9 mouse cellular contexts compared by ENCODE assay signal in the genomic region with DNA sequence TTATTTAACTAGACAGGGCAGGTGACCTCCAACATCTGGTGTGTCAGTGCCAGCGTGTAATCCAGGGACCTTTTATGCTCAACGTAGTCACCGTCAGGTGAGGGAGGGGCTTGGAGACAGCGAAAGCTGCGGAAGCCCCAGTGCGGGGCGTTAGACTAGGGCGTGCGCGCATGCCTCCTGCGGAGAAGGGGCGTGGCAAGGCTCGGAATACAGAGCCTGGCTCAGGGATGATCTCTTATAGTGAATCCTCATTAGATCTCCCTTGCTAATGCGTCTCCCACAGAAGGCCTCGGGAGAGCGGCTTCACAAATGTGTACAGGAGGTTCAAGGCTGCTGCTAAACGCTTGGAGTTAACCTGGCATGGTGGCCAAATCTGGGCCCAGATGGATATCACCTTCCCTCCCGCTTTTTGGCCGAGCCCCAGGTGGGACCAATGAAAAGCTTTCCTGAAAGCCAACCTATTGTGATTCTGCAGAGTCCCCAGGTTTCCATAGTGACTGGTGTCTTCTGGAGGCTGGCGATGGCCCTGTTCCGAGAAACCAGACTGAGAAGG. TPM values are rescaled to one million over a fixed set of nuclear protein-coding genes. Genes with fewer than 3 reads are reported as not detected.
DNase-seq lines count a peak whose midpoint lies in the region; ATAC-seq and TF ChIP-seq lines count a peak whose summit lies in the region.
"Had no signal": no experiment of that assay in that cellular context is flagged by ENCODE, and none has a peak within 500 bp of the region (broad histone marks: within the 10 kb centered on the region; RNA-seq: fewer than 3 reads in every experiment).

No protein-coding gene starts in this region.

- H3K4me1 ChIP-seq in lung, embryonic 14.5 days (ENCODE audit: insufficient read depth) = no peaks in the 10 kb centered on the region
- H3K4me1 ChIP-seq in embryonic facial prominence, embryonic 10.5 days = peaks cover 16% of the 10 kb centered on the region
- peaks cover 13% of the 10 kb centered on the region for H3K4me1 ChIP-seq in hindbrain, embryonic 16.5 days (ENCODE audit: control insufficient read depth, insufficient read depth, low read depth, low read length)
- H3K4me1 ChIP-seq in limb, embryonic 14.5 days (ENCODE audit: control insufficient read depth, insufficient read depth, low read length) = peaks cover 7% of the 10 kb centered on the region
- peaks cover 15% of the 10 kb centered on the region for H3K4me1 ChIP-seq in neural tube, embryonic 13.5 days (replicated peaks)

- H3K27me3 ChIP-seq in lung, embryonic 14.5 days (ENCODE audit: insufficient read depth, low read length) = no peaks in the 10 kb centered on the region
- H3K27me3 ChIP-seq in embryonic facial prominence, embryonic 10.5 days (replicated peaks; ENCODE audit: low read depth, poor library complexity, severe bottlenecking) = peaks cover 26% of the 10 kb centered on the region
- no peaks in the 10 kb centered on the region for H3K27me3 ChIP-seq in hindbrain, embryonic 16.5 days (replicated peaks; ENCODE audit: control insufficient read depth, insufficient read depth, low read length)
- no peaks in the 10 kb centered on the region for H3K27me3 ChIP-seq in limb, embryonic 14.5 days (ENCODE audit: control insufficient read depth, insufficient read depth, low read length)
- no peaks in the 10 kb centered on the region for H3K27me3 ChIP-seq in neural tube, embryonic 13.5 days

- WGBS in lung, embryonic 14.5 days = 8% methylated on average over 21 of the region's 21 CpGs
- WGBS in embryonic facial prominence, embryonic 10.5 days = 4% methylated on average over 21 of the region's 21 CpGs
- 2% methylated on average over 21 of the region's 21 CpGs for WGBS in hindbrain, embryonic 16.5 days
- WGBS in limb, embryonic 14.5 days = 8% methylated on average over 21 of the region's 21 CpGs
- 2% methylated on average over 21 of the region's 21 CpGs for WGBS in neural tube, embryonic 13.5 days

- H3K4me2 ChIP-seq in lung, embryonic 14.5 days = peak overlapping the region; percentile 66
- H3K4me2 ChIP-seq in hindbrain, embryonic 16.5 days (ENCODE audit: low read length) = peak overlapping the region; percentile 58
- peak overlapping the region; percentile 71 for H3K4me2 ChIP-seq in limb, embryonic 14.5 days (replicated peaks; ENCODE audit: low read depth, low read length, severe bottlenecking)
- H3K4me2 ChIP-seq in neural tube, embryonic 13.5 days = peak overlapping the region; percentile 60

- no peak for TF ChIP-seq POLR2A in limb, embryonic 14.5 days (IDR thresholded peaks at IDR 0.05; ENCODE audit: borderline replicate concordance, extremely low read depth, insufficient read depth, insufficient read length)

- TF ChIP-seq CTCF in lung, embryonic 14.5 days (IDR thresholded peaks at IDR 0.05; ENCODE audit: low read depth) = no peak

- peak; percentile 76 for DNase-seq in lung, embryonic 14.5 days
- DNase-seq in lung, postnatal 25 days (ENCODE audit: low spot score) = no peak
- peak; percentile 71 for DNase-seq in embryonic facial prominence, embryonic 10.5 days (ENCODE audit: low spot score)
- DNase-seq in limb, embryonic 14.5 days (ENCODE audit: low spot score) = peak; percentile 66
- DNase-seq in spleen, postnatal 14 days (ENCODE audit: low spot score in 2 of 2) = no peak

- no peak overlapping the region for H3K27ac ChIP-seq in lung, embryonic 14.5 days (ENCODE audit: low read depth)
- H3K27ac ChIP-seq in embryonic facial prominence, embryonic 10.5 days (replicated peaks) = peak overlapping the region; percentile 63
- peak overlapping the region; percentile 74 for H3K27ac ChIP-seq in hindbrain, embryonic 16.5 days (ENCODE audit: low read depth, low read length)
- H3K27ac ChIP-seq in limb, embryonic 14.5 days (replicated peaks; ENCODE audit: low read depth, low read length) = no peak overlapping the region
- peak overlapping the region; percentile 68 for H3K27ac ChIP-seq in neural tube, embryonic 13.5 days (replicated peaks)

- H3K36me3 ChIP-seq in lung, embryonic 14.5 days (ENCODE audit: insufficient read depth) = no peaks in the 10 kb centered on the region
- no peaks in the 10 kb centered on the region for H3K36me3 ChIP-seq in embryonic facial prominence, embryonic 10.5 days (replicated peaks)
- no peaks in the 10 kb centered on the region for H3K36me3 ChIP-seq in hindbrain, embryonic 16.5 days (ENCODE audit: control insufficient read depth, insufficient read depth, low read length)
- no peaks in the 10 kb centered on the region for H3K36me3 ChIP-seq in limb, embryonic 14.5 days (ENCODE audit: control insufficient read depth, insufficient read depth, low read length)
- H3K36me3 ChIP-seq in neural tube, embryonic 13.5 days = no peaks in the 10 kb centered on the region

- peak overlapping the region; percentile 38 for H3K4me3 ChIP-seq in lung, embryonic 14.5 days (ENCODE audit: low read depth, low read length)
- H3K4me3 ChIP-seq in embryonic facial prominence, embryonic 10.5 days = peak overlapping the region; percentile 62
- peak overlapping the region; percentile 35 for H3K4me3 ChIP-seq in hindbrain, embryonic 16.5 days (ENCODE audit: low read length)
- H3K4me3 ChIP-seq in limb, embryonic 14.5 days (replicated peaks; ENCODE audit: low read length) = peak overlapping the region; percentile 40
- H3K4me3 ChIP-seq in neural tube, embryonic 13.5 days = peak overlapping the region; percentile 39

- peak; percentile 86; the same call in 1 of the 2 replicates for ATAC-seq in lung, embryonic 14.5 days (ENCODE audit: insufficient read depth)
- ATAC-seq in hindbrain, embryonic 16.5 days = peak; percentile 96
- ATAC-seq in limb, embryonic 14.5 days (ENCODE audit: low FRiP score, low read depth) = peak; percentile 86
- ATAC-seq in neural tube, embryonic 13.5 days (ENCODE audit: low read depth) = peak; percentile 95
- no peak for ATAC-seq in megakaryocyte-erythroid progenitor cell, adult 5-6 weeks (replicated peaks; ENCODE audit: low FRiP score, low TSS enrichment, poor library complexity, severe bottlenecking)

- H3K9ac ChIP-seq in lung, embryonic 14.5 days = peak overlapping the region; percentile 50
- H3K9ac ChIP-seq in hindbrain, embryonic 16.5 days (ENCODE audit: low read depth, low read length) = peak overlapping the region; percentile 59
- peak overlapping the region; percentile 52 for H3K9ac ChIP-seq in limb, embryonic 14.5 days (ENCODE audit: low read depth, low read length, severe bottlenecking)
- peak overlapping the region; percentile 63 for H3K9ac ChIP-seq in neural tube, embryonic 13.5 days

- H3K9me3 ChIP-seq in lung, embryonic 14.5 days (ENCODE audit: low read depth, low read length) = no peaks in the 10 kb centered on the region
- H3K9me3 ChIP-seq in embryonic facial prominence, embryonic 10.5 days = no peaks in the 10 kb centered on the region
- no peaks in the 10 kb centered on the region for H3K9me3 ChIP-seq in hindbrain, embryonic 16.5 days (ENCODE audit: control insufficient read depth, low read length)
- H3K9me3 ChIP-seq in limb, embryonic 14.5 days (ENCODE audit: control insufficient read depth, low read length) = no peaks in the 10 kb centered on the region
- no peaks in the 10 kb centered on the region for H3K9me3 ChIP-seq in neural tube, embryonic 13.5 days

RNA-seq across cellular contexts. Expression of gene 1110038F14Rik, which starts 39.3 kb away (rescaled TPM):
- polyA plus RNA-seq in lung, embryonic 14.5 days (2014; fragmentation: Nextera tagmentation; extraction: Ambion mirVana) = 81.0 and 85.2 TPM in 2 replicates
- 84.4 and 85.5 TPM in 2 replicates for polyA plus RNA-seq in embryonic facial prominence, embryonic 10.5 days (2016; fragmentation: Nextera tagmentation; extraction: Ambion mirVana)
- polyA plus RNA-seq in hindbrain, embryonic 16.5 days (2015; fragmentation: Nextera tagmentation; extraction: Ambion mirVana) = 42.6 and 43.2 TPM in 2 replicates
- 48.2 and 61.7 TPM in 2 replicates for polyA plus RNA-seq in limb, embryonic 14.5 days (2012; rRNA removed)
- polyA plus RNA-seq in limb, embryonic 14.5 days (2014; fragmentation: Nextera tagmentation; extraction: Ambion mirVana) = 77.6 and 84.7 TPM in 2 replicates
- 54.8 and 57.8 TPM in 2 replicates for polyA plus RNA-seq in neural tube, embryonic 13.5 days (2015; fragmentation: Nextera tagmentation; extraction: Ambion mirVana)
- total RNA-seq in megakaryocyte-erythroid progenitor cell, adult 5-6 weeks (2014; fragmentation: Nextera tagmentation) = 26.2 and 35.0 TPM in 2 replicates
- 33.6 and 43.2 TPM in 2 replicates for total RNA-seq in megakaryocyte-erythroid progenitor cell, adult 5-6 weeks (2017)

RNA-seq across cellular contexts. Expression of gene Apol6, which starts 56.9 kb away (rescaled TPM):
- polyA plus RNA-seq in lung, embryonic 14.5 days (2014; fragmentation: Nextera tagmentation; extraction: Ambion mirVana) = 0.09 and 0.12 TPM in 2 replicates
- polyA plus RNA-seq in embryonic facial prominence, embryonic 10.5 days (2016; fragmentation: Nextera tagmentation; extraction: Ambion mirVana) = 0.07 and 0.16 TPM in 2 replicates
- not detected in 2 replicates for polyA plus RNA-seq in hindbrain, embryonic 16.5 days (2015; fragmentation: Nextera tagmentation; extraction: Ambion mirVana)
- 0.49 and 0.53 TPM in 2 replicates for polyA plus RNA-seq in limb, embryonic 14.5 days (2012; rRNA removed)
- not detected in 2 replicates for polyA plus RNA-seq in limb, embryonic 14.5 days (2014; fragmentation: Nextera tagmentation; extraction: Ambion mirVana)
- polyA plus RNA-seq in neural tube, embryonic 13.5 days (2015; fragmentation: Nextera tagmentation; extraction: Ambion mirVana) = not detected in 2 replicates
- not detected in 2 replicates for total RNA-seq in megakaryocyte-erythroid progenitor cell, adult 5-6 weeks (2014; fragmentation: Nextera tagmentation)
- not detected in 2 replicates for total RNA-seq in megakaryocyte-erythroid progenitor cell, adult 5-6 weeks (2017)
- total RNA-seq: common myeloid progenitor, adult 5-6 weeks had no signal

Comparison
In these comparisons a context has a peak if more than half of its experiments do, and no peak if none do; other contexts are left out.
1. DNase-seq: peak in lung, embryonic 14.5 days (single experiment), embryonic facial prominence, embryonic 10.5 days (single experiment) and limb, embryonic 14.5 days (single experiment); none in lung, postnatal 25 days (single experiment) and spleen, postnatal 14 days (0 of 2).
2. H3K27ac ChIP-seq: peak in embryonic facial prominence, embryonic 10.5 days (single experiment), hindbrain, embryonic 16.5 days (single experiment) and neural tube, embryonic 13.5 days (single experiment); none in lung, embryonic 14.5 days (single experiment) and limb, embryonic 14.5 days (single experiment).
3. Peak in every context shown above with its lines, with median percentiles within 50 percentile points of each other: H3K4me2 ChIP-seq, H3K4me3 ChIP-seq and H3K9ac ChIP-seq.